Mouse (Mus musculus): Measurements from ENCODE around the gene Mogs. TPM values are rescaled to one million over a fixed set of nuclear protein-coding genes. Genes with fewer than 3 reads are reported as not detected.

Mogs gene
- polyA plus RNA-seq, 1 experiment from 2014 or later: 8.3 TPM

GRCm38 (mm10) chr6:83071220-83071619 is 44.1 kb upstream of the Mogs start:
- ATAC-seq (ENCODE audit: insufficient read depth, low FRiP score): peak; percentile 46; the same call in 1 of the 2 replicates

GRCm38 (mm10) chr6:83074979-83075378 is 40.3 kb upstream of the Mogs start:
- Histone ChIP-seq H3K36me3 (ENCODE audit: control insufficient read depth, insufficient read depth, low read length) (no peaks in the 10 kb centered on the region), H3K9me3 (replicated peaks; ENCODE audit: control insufficient read depth, low read length) (no peaks in the 10 kb centered on the region), H3K27ac (ENCODE audit: low read length) (no peak overlapping the region), H3K4me2 (ENCODE audit: low read depth, low read length) (no peak overlapping the region), H3K9ac (ENCODE audit: low read length) (no peak overlapping the region), H3K4me1 (ENCODE audit: control insufficient read depth, insufficient read depth, low read length) (peaks cover 16% of the 10 kb centered on the region), H3K27me3 (ENCODE audit: control insufficient read depth, insufficient read depth, low read length) (peaks cover 61% of the 10 kb centered on the region), H3K4me3 (replicated peaks; ENCODE audit: low read length) (no peak overlapping the region)
- no peak for ATAC-seq (ENCODE audit: insufficient read depth, low FRiP score)
- 17% methylated on average over 2 of the region's 2 CpGs for WGBS

More at GRCm38 (mm10) chr6:83071220-83071619, 44.1 kb upstream of the Mogs start:
- no peaks in the 10 kb centered on the region for H3K36me3 ChIP-seq (ENCODE audit: control insufficient read depth, insufficient read depth, low read length)
- no peak overlapping the region for H3K27ac ChIP-seq (ENCODE audit: low read length)
- peak overlapping the region; percentile 28 for H3K4me3 ChIP-seq (replicated peaks; ENCODE audit: low read length)
- H3K4me1 ChIP-seq (ENCODE audit: control insufficient read depth, insufficient read depth, low read length): peaks cover 11% of the 10 kb centered on the region
- H3K27me3 ChIP-seq (ENCODE audit: control insufficient read depth, insufficient read depth, low read length): peaks cover 92% of the 10 kb centered on the region
- H3K9ac ChIP-seq (ENCODE audit: low read length): no peak overlapping the region
- WGBS: under 1% methylated on average over 22 of the region's 24 CpGs
- no peak overlapping the region; the same call in 1 of the 2 replicates for H3K4me2 ChIP-seq (ENCODE audit: low read depth, low read length)
- H3K9me3 ChIP-seq (replicated peaks; ENCODE audit: control insufficient read depth, low read length): no peaks in the 10 kb centered on the region

- peak; percentile 41 for ATAC-seq (ENCODE audit: insufficient read depth, low FRiP score)
- Histone ChIP-seq H3K27ac (ENCODE audit: low read length) (peak within 1 kb of the TSS; percentile 84), H3K9ac (ENCODE audit: low read length) (peak within 1 kb of the TSS; percentile 86), H3K27me3 (ENCODE audit: control insufficient read depth, insufficient read depth, low read length) (peaks cover 41% of the 10 kb centered on the region), H3K4me2 (ENCODE audit: low read depth, low read length) (peak within 1 kb of the TSS; percentile 97), H3K36me3 (ENCODE audit: control insufficient read depth, insufficient read depth, low read length) (0 out of 2 replicates have a peak, but pooled peaks cover 6% of the 10 kb centered on the region), H3K4me1 (ENCODE audit: control insufficient read depth, insufficient read depth, low read length) (peaks cover 10% of the 10 kb centered on the region; the same call in 1 of the 2 replicates), H3K4me3 (replicated peaks; ENCODE audit: low read length) (peak within 1 kb of the TSS; percentile 85), H3K9me3 (replicated peaks; ENCODE audit: control insufficient read depth, low read length) (no peaks in the 10 kb centered on the region)
- WGBS: under 1% methylated on average over 54 of the region's 54 CpGs
Observed at GRCm38 (mm10) chr6:83077630-83078323, 37.5 kb upstream of the Mogs start, which contains the start of gene Pcgf1. Gene Pcgf1, plus strand, starts transcription at chr6:83077869.

GRCm38 (mm10) chr6:83078324-83078858 is 36.9 kb upstream of the Mogs start:
- peak; percentile 95 for ATAC-seq (ENCODE audit: insufficient read depth, low FRiP score)
- H3K4me3 ChIP-seq (replicated peaks; ENCODE audit: low read length): peak overlapping the region; percentile 85
- peak overlapping the region; percentile 84 for H3K27ac ChIP-seq (ENCODE audit: low read length)
- peak overlapping the region; percentile 86 for H3K9ac ChIP-seq (ENCODE audit: low read length)
- H3K36me3 ChIP-seq (ENCODE audit: control insufficient read depth, insufficient read depth, low read length): 0 out of 2 replicates have a peak, but pooled peaks cover 6% of the 10 kb centered on the region
- H3K4me1 ChIP-seq (ENCODE audit: control insufficient read depth, insufficient read depth, low read length): peaks cover 10% of the 10 kb centered on the region; the same call in 1 of the 2 replicates
- peak overlapping the region; percentile 97 for H3K4me2 ChIP-seq (ENCODE audit: low read depth, low read length)
- no peaks in the 10 kb centered on the region for H3K9me3 ChIP-seq (replicated peaks; ENCODE audit: control insufficient read depth, low read length)
- peaks cover 43% of the 10 kb centered on the region for H3K27me3 ChIP-seq (ENCODE audit: control insufficient read depth, insufficient read depth, low read length)
- WGBS: under 1% methylated on average over 46 of the region's 46 CpGs

- ATAC-seq (ENCODE audit: insufficient read depth, low FRiP score): no peak
- Histone ChIP-seq H3K9me3 (replicated peaks; ENCODE audit: control insufficient read depth, low read length) (no peaks in the 10 kb centered on the region), H3K9ac (ENCODE audit: low read length) (no peak overlapping the region), H3K4me1 (ENCODE audit: control insufficient read depth, insufficient read depth, low read length) (peaks cover 10% of the 10 kb centered on the region; the same call in 1 of the 2 replicates), H3K36me3 (ENCODE audit: control insufficient read depth, insufficient read depth, low read length) (0 out of 2 replicates have a peak, but pooled peaks cover 6% of the 10 kb centered on the region), H3K27ac (ENCODE audit: low read length) (no peak overlapping the region), H3K4me3 (replicated peaks; ENCODE audit: low read length) (no peak overlapping the region), H3K27me3 (ENCODE audit: control insufficient read depth, insufficient read depth, low read length) (peaks cover 43% of the 10 kb centered on the region), H3K4me2 (ENCODE audit: low read depth, low read length) (no peak overlapping the region)
- WGBS: 95% methylated on average over 5 of the region's 5 CpGs
Observed at GRCm38 (mm10) chr6:83080210-83080609, 35.1 kb upstream of the Mogs start.

GRCm38 (mm10) chr6:83083497-83083896 is 31.8 kb upstream of the Mogs start:
- no peak overlapping the region for H3K4me2 ChIP-seq (ENCODE audit: low read depth, low read length)
- WGBS: 28% methylated on average over 5 of the region's 5 CpGs
- H3K36me3 ChIP-seq (ENCODE audit: control insufficient read depth, insufficient read depth, low read length): 0 out of 2 replicates have a peak, but pooled peaks cover 6% of the 10 kb centered on the region
- H3K4me1 ChIP-seq (ENCODE audit: control insufficient read depth, insufficient read depth, low read length): peaks cover 13% of the 10 kb centered on the region; the same call in 1 of the 2 replicates
- no peak for ATAC-seq (ENCODE audit: insufficient read depth, low FRiP score)
- H3K27me3 ChIP-seq (ENCODE audit: control insufficient read depth, insufficient read depth, low read length): peaks cover 60% of the 10 kb centered on the region
- no peak overlapping the region for H3K27ac ChIP-seq (ENCODE audit: low read length)
- H3K9me3 ChIP-seq (replicated peaks; ENCODE audit: control insufficient read depth, low read length): no peaks in the 10 kb centered on the region
- H3K4me3 ChIP-seq (replicated peaks; ENCODE audit: low read length): no peak overlapping the region
- no peak overlapping the region for H3K9ac ChIP-seq (ENCODE audit: low read length)

GRCm38 (mm10) chr6:83084477-83084876 is 30.8 kb upstream of the Mogs start:
- peaks cover 7% of the 10 kb centered on the region; the same call in 1 of the 2 replicates for H3K4me1 ChIP-seq (ENCODE audit: control insufficient read depth, insufficient read depth, low read length)
- no peak for ATAC-seq (ENCODE audit: insufficient read depth, low FRiP score)
- 13% methylated on average over 6 of the region's 6 CpGs for WGBS
- no peaks in the 10 kb centered on the region for H3K9me3 ChIP-seq (replicated peaks; ENCODE audit: control insufficient read depth, low read length)
- H3K27ac ChIP-seq (ENCODE audit: low read length): no peak overlapping the region
- H3K4me2 ChIP-seq (ENCODE audit: low read depth, low read length): no peak overlapping the region
- no peak overlapping the region for H3K9ac ChIP-seq (ENCODE audit: low read length)
- H3K27me3 ChIP-seq (ENCODE audit: control insufficient read depth, insufficient read depth, low read length): peaks cover 68% of the 10 kb centered on the region
- 0 out of 2 replicates have a peak, but pooled peaks cover 6% of the 10 kb centered on the region for H3K36me3 ChIP-seq (ENCODE audit: control insufficient read depth, insufficient read depth, low read length)
- H3K4me3 ChIP-seq (replicated peaks; ENCODE audit: low read length): no peak overlapping the region

GRCm38 (mm10) chr6:83086121-83087035 is 28.9 kb upstream of the Mogs start, which contains the start of gene Lbx2:
Gene Lbx2, plus strand, starts transcription at chr6:83086367.
- 0 out of 2 replicates have a peak, but pooled peaks cover 6% of the 10 kb centered on the region for H3K36me3 ChIP-seq (ENCODE audit: control insufficient read depth, insufficient read depth, low read length)
- ATAC-seq (ENCODE audit: insufficient read depth, low FRiP score): no peak
- peak within 1 kb of the TSS; percentile 7; the same call in 1 of the 2 replicates for H3K9ac ChIP-seq (ENCODE audit: low read length)
- no peak within 1 kb of the TSS for H3K27ac ChIP-seq (ENCODE audit: low read length)
- 0 out of 2 replicates have a peak, but pooled peaks cover 7% of the 10 kb centered on the region for H3K4me1 ChIP-seq (ENCODE audit: control insufficient read depth, insufficient read depth, low read length)
- 5% methylated on average over 38 of the region's 42 CpGs for WGBS
- no peaks in the 10 kb centered on the region for H3K9me3 ChIP-seq (replicated peaks; ENCODE audit: control insufficient read depth, low read length)
- H3K4me2 ChIP-seq (ENCODE audit: low read depth, low read length): peak within 1 kb of the TSS; percentile 43; the same call in 1 of the 2 replicates
- peaks cover 75% of the 10 kb centered on the region for H3K27me3 ChIP-seq (ENCODE audit: control insufficient read depth, insufficient read depth, low read length)
- H3K4me3 ChIP-seq (replicated peaks; ENCODE audit: low read length): peak within 1 kb of the TSS; percentile 17

All from stomach, embryonic 16.5 days (tissue).